Mouse (Mus musculus): Measurements from ENCODE around the gene Isoc2a.

Isoc2a gene

DNA sequence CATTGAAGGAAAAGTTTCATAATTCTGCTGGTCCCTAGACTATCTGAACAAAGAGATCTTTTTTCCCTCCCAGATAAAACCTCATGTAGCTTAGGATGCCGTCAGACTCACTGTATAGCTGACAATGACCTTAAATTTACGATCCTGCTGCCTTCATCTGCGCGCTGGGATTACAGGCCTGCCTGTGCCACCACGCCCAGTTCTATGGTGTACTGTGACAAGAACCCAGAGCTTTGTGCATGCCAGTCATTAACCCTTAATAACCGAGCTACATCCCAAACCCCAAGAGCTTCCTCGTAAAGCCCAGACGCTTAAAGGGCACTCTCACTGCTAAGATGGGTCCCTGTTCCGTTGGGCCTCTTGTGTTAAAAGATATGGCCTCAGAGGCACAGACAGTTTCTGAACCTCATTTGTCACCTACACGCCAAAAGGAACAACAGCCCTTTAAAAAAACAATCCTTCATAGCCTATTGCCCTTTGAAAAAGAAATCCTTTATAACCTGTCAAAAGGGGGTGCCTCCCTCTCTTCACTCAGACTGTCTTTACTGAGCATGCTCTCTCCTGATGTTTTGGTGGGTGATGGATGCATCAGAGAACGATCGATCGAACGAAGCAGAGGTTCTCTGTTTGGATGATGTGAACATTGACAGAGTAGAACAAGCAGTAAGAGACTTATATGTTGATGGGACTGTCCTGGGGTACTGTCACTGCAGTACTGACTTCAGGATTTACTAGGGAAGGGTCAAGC is 38.9 kb downstream of the Isoc2a start:
- peak; percentile 37 for DNase-seq (ENCODE audit: extremely low spot score, low spot score)

DNA sequence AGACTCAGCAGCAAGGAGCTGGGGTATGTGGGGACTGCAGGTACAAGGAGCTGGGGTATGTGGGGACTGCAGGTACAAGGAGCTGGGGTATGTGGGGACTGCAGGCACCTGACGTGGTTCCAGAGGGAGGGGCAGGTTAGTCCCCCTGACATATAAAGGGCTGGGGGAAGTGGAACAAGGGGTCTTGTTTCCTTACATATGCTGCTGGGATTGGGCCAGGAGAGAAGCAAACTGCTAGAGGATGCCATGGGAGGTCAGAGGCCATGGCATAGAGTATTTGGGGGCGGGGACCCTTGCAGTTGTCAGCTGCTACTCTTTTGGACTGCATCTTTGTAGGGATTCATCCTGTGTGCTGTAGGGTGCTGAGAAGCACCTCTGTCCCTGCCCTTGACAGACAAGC is 40.5 kb downstream of the Isoc2a start:
- no peak for DNase-seq (ENCODE audit: extremely low spot score, low spot score)

DNA sequence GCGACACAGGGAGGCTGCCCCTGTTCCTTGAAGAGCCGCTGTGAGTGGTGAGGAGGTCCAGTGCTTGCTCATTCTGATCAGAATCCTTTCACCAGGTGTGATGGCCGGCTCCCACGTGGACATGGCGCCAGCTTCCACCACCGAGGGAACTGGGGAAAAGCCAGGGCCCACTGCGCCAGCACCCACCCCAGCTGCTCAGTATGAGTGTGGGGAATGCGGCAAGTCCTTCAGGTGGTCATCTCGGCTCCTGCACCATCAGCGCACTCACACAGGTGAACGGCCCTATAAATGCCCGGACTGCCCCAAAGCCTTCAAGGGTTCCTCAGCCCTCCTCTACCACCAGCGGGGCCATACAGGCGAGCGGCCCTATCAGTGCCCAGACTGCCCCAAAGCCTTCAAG is 41.7 kb downstream of the Isoc2a start:
- no peak for DNase-seq (ENCODE audit: extremely low spot score, low spot score)

DNA sequence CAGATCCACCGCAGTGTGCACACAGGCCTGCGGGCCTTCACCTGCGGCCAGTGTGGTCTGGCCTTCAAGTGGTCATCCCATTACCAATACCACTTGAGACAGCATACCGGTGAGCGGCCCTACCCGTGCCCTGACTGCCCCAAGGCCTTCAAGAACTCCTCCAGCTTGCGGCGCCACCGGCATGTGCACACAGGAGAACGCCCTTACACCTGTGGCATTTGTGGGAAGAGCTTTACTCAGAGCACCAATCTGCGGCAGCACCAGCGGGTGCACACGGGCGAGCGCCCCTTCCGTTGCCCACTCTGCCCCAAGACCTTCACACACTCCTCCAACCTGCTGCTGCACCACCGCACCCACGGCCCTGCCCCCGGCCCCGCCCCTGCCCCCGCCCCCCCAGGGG is 42.1 kb downstream of the Isoc2a start:
- no peak for DNase-seq (ENCODE audit: extremely low spot score, low spot score)

DNA sequence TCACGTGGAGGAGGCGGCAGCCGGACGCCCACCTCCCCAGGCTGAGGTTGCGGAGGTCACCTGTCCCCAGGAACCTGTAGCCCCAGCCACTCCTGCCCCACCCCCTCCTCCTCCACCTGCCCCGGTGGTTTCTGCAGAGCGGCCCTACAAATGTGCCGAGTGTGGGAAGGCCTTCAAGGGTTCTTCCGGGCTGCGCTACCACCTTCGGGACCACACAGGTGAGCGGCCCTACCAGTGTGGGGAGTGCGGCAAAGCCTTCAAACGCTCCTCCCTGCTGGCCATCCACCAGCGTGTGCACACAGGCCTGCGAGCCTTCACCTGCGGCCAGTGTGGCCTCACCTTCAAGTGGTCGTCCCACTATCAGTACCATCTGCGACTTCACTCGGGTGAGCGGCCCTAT is 43.0 kb downstream of the Isoc2a start:
- no peak for DNase-seq (ENCODE audit: extremely low spot score, low spot score)

DNA sequence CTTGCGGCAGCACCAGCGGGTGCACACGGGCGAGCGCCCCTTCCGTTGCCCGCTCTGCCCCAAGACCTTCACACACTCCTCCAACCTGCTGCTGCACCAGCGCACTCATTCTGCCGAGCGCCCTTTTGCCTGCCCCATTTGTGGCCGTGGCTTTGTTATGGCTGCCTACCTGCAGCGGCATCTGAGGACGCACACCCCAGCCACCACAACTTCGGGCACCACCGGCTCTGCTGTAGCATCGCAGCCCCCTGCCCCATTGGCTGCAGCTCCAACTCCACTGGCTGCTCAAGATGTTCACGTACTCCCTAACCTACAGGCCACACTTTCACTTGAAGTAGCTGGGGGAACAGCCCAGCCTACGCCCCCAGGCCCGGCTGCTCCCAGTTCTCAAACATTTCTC is 43.5 kb downstream of the Isoc2a start:
- DNase-seq (ENCODE audit: extremely low spot score, low spot score), result no peak

DNA sequence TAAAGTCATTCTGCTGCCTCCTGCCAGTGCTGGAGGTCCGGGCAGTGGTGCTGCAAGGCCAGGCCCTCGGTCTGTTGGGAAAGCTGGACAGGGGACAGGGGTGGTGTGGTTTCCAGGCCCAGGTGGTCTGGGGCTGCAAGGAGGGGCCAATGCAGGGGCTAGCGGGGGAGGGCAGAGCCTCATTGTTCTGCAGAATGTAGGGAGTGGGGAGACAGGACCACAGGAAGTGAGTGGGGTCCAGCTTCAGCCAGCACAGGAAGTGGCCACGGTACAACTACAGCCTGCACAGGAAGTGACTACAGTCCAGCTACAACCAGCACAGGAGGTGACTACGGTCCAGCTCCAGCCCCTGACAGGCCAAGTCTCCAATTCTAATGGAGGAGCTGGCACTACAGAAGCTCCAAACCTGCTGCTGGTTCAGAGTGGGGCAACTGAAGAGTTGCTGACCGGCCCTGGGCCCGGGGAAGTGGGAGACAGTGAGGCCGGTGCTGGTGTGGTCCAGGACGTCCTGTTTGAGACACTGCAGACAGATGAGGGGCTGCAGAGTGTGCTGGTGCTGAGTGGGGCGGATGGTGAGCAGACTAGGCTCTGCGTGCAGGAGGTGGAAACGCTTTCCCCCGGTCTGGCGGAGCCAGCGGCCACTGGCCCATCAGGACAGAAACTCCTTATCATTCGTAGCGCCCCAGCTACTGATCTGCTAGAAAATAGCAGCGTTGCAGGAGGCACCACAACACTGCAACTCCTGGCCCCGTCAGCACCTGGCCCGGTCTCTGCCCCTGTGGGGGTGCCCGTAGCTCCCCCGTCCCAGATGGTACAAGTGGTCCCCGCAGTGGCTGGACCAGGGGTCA is 44.2 kb downstream of the Isoc2a start:
- no peak for DNase-seq (ENCODE audit: extremely low spot score, low spot score)

DNA sequence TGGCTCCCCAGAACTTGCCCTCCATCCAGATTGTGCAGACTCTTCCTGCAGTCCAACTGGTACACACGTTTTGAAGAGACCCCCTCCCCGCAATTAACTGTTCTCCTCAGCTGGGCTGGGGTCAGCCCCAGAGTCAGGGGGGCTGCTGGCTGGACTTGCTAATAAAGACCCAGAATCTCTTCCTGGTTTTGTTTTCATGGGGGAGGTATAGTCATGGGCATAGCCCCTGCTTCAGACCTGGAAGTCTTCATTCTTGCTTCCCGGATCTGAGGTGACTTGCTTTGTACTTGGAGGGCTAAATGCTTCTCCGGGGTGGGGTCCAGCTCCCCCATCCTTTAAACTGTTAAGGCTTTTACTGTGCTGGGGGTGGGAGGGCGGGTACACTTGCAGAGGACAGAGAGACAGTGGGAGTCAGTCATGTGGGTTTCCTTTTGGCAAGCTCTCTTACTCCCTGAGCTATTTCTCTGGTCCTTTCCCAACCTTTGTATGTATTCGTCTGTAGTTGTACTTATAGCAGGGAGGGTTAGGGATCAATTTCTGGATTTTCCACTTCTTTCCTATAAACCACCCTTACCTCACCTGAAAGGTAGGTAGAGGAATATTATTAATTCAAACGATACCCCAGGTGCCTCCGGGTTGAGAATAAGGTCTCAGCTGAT is 45.0 kb downstream of the Isoc2a start, which contains the start of gene Nat14:
Gene Nat14, plus strand, starts transcription at position 205 of the 659 bp plus-strand sequence.
- no peak for DNase-seq (ENCODE audit: extremely low spot score, low spot score)

- DNase-seq (ENCODE audit: extremely low spot score, low spot score), result peak; percentile 94
These were observed 45.6 kb downstream of the Isoc2a start for GRCm38 (mm10) chr7:4922508-4922907.

DNA sequence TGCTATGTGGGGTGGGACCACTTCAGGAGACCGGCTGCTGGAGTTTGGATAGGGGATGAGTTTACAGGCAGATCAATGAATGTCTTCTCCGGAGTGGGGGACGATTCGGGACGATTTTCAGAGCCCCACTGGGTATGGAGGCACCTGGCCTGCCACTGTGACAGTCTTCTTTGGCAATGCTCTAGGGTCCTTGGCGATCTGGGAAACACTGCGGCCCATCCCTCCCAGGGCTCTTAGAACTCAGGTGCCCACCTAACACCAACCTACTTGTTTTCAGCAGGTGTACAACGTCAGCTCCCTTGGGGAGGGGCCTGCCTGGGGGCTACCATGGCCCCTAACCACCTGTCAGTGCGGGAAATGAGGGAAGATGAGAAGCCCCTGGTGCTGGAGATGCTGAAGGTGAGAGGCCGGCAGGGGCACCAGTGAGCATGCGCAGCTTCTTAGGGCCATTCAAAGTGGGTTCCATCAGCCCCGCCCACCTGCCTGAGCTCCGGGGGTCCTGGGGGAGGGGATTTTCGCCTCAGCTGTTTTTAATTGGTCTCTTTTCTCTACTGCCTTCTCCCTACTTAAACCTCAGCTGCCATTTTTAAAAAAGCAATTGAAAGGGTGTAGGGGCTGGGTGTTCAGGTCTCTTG is 46.1 kb downstream of the Isoc2a start:
- DNase-seq (ENCODE audit: extremely low spot score, low spot score), result peak; percentile 81

GRCm38 (mm10) chr7:4923586-4924364 is 46.8 kb downstream of the Isoc2a start:
- DNase-seq (ENCODE audit: extremely low spot score, low spot score), result peak; percentile 62

DNA sequence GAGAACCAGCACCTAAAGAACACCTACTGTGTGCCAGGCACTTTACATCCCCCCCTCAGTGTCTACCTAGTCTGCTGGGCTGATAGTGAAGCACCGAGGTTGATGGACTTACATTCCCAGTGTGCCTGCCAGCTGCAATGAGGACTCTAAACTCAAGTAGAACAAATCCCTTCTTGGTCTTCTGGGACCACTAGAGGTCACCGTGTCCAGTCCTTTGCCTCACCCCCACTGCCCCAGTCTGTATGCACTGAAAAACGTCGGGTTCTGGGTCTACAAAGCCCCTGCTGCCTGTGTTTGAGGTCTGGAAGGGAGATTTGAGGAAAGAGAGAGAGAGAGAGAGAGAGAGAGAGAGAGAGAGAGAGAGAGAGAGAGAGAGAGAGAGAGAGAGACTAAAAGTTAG is 47.5 kb downstream of the Isoc2a start:
- peak; percentile 44 for DNase-seq (ENCODE audit: extremely low spot score, low spot score)

- peak; percentile 50 for DNase-seq (ENCODE audit: extremely low spot score, low spot score)
These were observed 47.9 kb downstream of the Isoc2a start for GRCm38 (mm10) chr7:4924891-4925301.

GRCm38 (mm10) chr7:4925441-4926381 is 48.8 kb downstream of the Isoc2a start, which contains the start of gene Ssc5d:
Gene Ssc5d, plus strand, starts transcription at chr7:4925785.
- DNase-seq (ENCODE audit: extremely low spot score, low spot score), result peak; percentile 62

DNA sequence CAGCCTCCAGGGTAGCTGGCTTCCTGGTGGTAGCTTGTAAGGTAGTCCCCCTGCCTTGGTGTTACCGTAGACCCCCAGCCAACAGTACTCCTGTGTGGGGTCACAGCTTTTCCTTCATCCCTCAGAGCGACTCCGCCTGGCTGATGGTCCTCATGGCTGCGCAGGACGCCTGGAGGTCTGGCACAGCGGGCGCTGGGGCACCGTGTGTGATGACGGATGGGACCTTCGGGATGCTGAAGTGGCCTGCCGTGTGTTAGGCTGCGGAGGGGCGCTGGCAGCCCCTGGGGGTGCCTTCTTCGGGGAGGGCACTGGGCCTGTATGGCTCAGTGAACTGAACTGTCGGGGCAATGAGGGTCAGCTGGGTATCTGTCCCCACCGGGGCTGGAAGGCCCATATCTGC is 49.9 kb downstream of the Isoc2a start:
- no peak for DNase-seq (ENCODE audit: extremely low spot score, low spot score)

- no peak for DNase-seq (ENCODE audit: extremely low spot score, low spot score)
These were observed 50.8 kb downstream of the Isoc2a start for GRCm38 (mm10) chr7:4927711-4928110.

DNA sequence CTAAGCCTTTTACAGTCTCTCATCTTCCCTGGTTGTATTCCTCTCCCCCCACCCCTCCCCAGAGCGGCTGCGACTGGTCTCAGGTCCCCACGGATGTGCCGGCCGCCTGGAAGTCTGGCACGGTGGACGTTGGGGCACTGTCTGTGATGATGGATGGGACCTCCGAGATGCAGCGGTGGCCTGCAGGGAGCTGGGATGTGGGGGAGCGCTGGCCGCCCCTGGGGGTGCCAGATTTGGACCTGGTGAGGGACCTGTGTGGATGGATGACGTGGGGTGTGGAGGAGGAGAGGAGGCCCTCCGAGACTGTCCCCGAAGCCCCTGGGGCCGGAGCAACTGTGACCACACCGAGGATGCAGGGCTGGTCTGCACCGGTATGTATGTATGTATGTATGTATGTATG is 51.4 kb downstream of the Isoc2a start:
- DNase-seq (ENCODE audit: extremely low spot score, low spot score), result no peak

DNA sequence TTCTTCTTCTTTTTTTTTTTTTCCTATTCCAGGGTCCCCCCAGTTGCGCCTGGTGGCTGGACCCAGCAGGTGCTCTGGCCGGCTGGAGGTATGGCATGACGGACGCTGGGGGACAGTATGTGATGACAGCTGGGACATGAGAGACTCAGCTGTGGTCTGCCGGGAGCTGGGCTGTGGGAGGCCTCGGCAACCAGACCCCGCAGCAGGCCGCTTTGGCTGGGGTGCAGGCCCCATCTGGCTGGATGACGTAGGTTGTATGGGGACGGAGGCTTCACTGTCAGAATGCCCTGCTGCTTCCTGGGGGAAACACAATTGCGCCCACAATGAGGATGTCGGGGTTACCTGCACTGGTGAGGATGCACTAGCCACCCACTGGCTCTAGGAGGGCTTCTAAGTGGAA is 56.1 kb downstream of the Isoc2a start:
- no peak for DNase-seq (ENCODE audit: extremely low spot score, low spot score)

- DNase-seq (ENCODE audit: extremely low spot score, low spot score), result no peak
These were observed 57.4 kb downstream of the Isoc2a start for GRCm38 (mm10) chr7:4934160-4934914.

Data from neural tube, embryonic 10.5 days (tissue).